Mouse (Mus musculus) cortical plate, adult 2 months (tissue): Measurements from ENCODE around the gene Fbxo33.

Experiments used
- CTCF ChIP-seq: fragments of 200-500 bp; IDR thresholded peaks from 2 replicates; pipeline ENCODE4 v1.5.1; 2011; ENCODE audit warnings: mild to moderate bottlenecking, control low read depth, low read length; ENCODE audit not compliant: insufficient read depth; ENCODE audit errors: extremely low read depth
- POLR2A ChIP-seq: fragments of 200-500 bp; IDR thresholded peaks from 2 replicates; pipeline ENCODE4 v1.6.1; 2011; ENCODE audit warnings: mild to moderate bottlenecking, low read length, control low read depth; ENCODE audit not compliant: insufficient read depth; ENCODE audit errors: extremely low read depth

GRCm38 (mm10) chr12:59265942-59266231, 46.4 kb upstream of the Fbxo33 start:
- TF ChIP-seq CTCF, result no peak
- TF ChIP-seq POLR2A, result no peak
